Mouse (Mus musculus): ENCODE measurements around the gene Prdm9. TPM values are rescaled to one million over a fixed set of nuclear protein-coding genes. Genes with fewer than 3 reads are reported as not detected.
"Not testable (repeated sequence)": the region's sequence is repeated elsewhere in the genome, so short reads cannot be mapped to it uniquely, and the experiment has no call there.

Gene Prdm9
- polyA plus RNA-seq, 1 experiment = 3.2 TPM

GRCm38 (mm10) chr17:15546440-15546839 is 17.7 kb downstream of the Prdm9 start:
- no peaks in the 10 kb centered on the region for H3K36me3 ChIP-seq (ENCODE audit: control insufficient read depth, insufficient read depth, low read length)
- TF ChIP-seq POLR2A (IDR thresholded peaks at IDR 0.05; ENCODE audit: control insufficient read depth, low read depth, low read length) (no peak), CTCF (IDR thresholded peaks at IDR 0.05; ENCODE audit: control insufficient read depth, insufficient read depth, insufficient replicate concordance, low read depth, low read length) (no peak)

GRCm38 (mm10) chr17:15543868-15544267 is 20.3 kb downstream of the Prdm9 start:
- H3K4me3 ChIP-seq (ENCODE audit: control insufficient read depth, low read depth, low read length); H3K36me3 ChIP-seq (ENCODE audit: control insufficient read depth, insufficient read depth, low read length); H3K27me3 ChIP-seq (ENCODE audit: control insufficient read depth, insufficient read depth, low read length); H3K27ac ChIP-seq (ENCODE audit: control insufficient read depth, insufficient read depth, low read depth, low read length); H3K4me1 ChIP-seq (ENCODE audit: control insufficient read depth, insufficient read depth, low read length): not testable (repeated sequence)

More at GRCm38 (mm10) chr17:15546440-15546839, 17.7 kb downstream of the Prdm9 start:
- H3K27me3 ChIP-seq (ENCODE audit: control insufficient read depth, insufficient read depth, low read length) = no peaks in the 10 kb centered on the region
- no peaks in the 10 kb centered on the region for H3K4me1 ChIP-seq (ENCODE audit: control insufficient read depth, insufficient read depth, low read length)
- no peak overlapping the region for H3K27ac ChIP-seq (ENCODE audit: control insufficient read depth, insufficient read depth, low read depth, low read length)
- H3K4me3 ChIP-seq (ENCODE audit: control insufficient read depth, low read depth, low read length) = no peak overlapping the region

- no peaks in the 10 kb centered on the region for H3K4me1 ChIP-seq (ENCODE audit: control insufficient read depth, insufficient read depth, low read length)
- no peak overlapping the region for H3K4me3 ChIP-seq (ENCODE audit: control insufficient read depth, low read depth, low read length)
- H3K27ac ChIP-seq (ENCODE audit: control insufficient read depth, insufficient read depth, low read depth, low read length) = no peak overlapping the region
- H3K27me3 ChIP-seq (ENCODE audit: control insufficient read depth, insufficient read depth, low read length) = peaks cover 3% of the 10 kb centered on the region; the same call in 1 of the 2 replicates
- H3K36me3 ChIP-seq (ENCODE audit: control insufficient read depth, insufficient read depth, low read length) = no peaks in the 10 kb centered on the region
- no peak for TF ChIP-seq POLR2A (IDR thresholded peaks at IDR 0.05; ENCODE audit: control insufficient read depth, low read depth, low read length)
- no peak for TF ChIP-seq CTCF (IDR thresholded peaks at IDR 0.05; ENCODE audit: control insufficient read depth, insufficient read depth, insufficient replicate concordance, low read depth, low read length)
Measured at GRCm38 (mm10) chr17:15540309-15540708, 23.8 kb downstream of the Prdm9 start.

GRCm38 (mm10) chr17:15536457-15536904 is 27.7 kb downstream of the Prdm9 start:
- H3K4me1 ChIP-seq (ENCODE audit: control insufficient read depth, insufficient read depth, low read length) = no peaks in the 10 kb centered on the region
- no peaks in the 10 kb centered on the region for H3K36me3 ChIP-seq (ENCODE audit: control insufficient read depth, insufficient read depth, low read length)
- H3K4me3 ChIP-seq (ENCODE audit: control insufficient read depth, low read depth, low read length) = peak overlapping the region; percentile 70
- no peak for TF ChIP-seq CTCF (IDR thresholded peaks at IDR 0.05; ENCODE audit: control insufficient read depth, insufficient read depth, insufficient replicate concordance, low read depth, low read length)
- TF ChIP-seq POLR2A (IDR thresholded peaks at IDR 0.05; ENCODE audit: control insufficient read depth, low read depth, low read length) = no peak
- no peak overlapping the region for H3K27ac ChIP-seq (ENCODE audit: control insufficient read depth, insufficient read depth, low read depth, low read length)
- H3K27me3 ChIP-seq (ENCODE audit: control insufficient read depth, insufficient read depth, low read length) = peaks cover 3% of the 10 kb centered on the region; the same call in 1 of the 2 replicates

- Histone ChIP-seq H3K27me3 (ENCODE audit: control insufficient read depth, insufficient read depth, low read length) (peaks cover 3% of the 10 kb centered on the region; the same call in 1 of the 2 replicates), H3K27ac (ENCODE audit: control insufficient read depth, insufficient read depth, low read depth, low read length) (no peak overlapping the region), H3K4me3 (ENCODE audit: control insufficient read depth, low read depth, low read length) (no peak overlapping the region), H3K36me3 (ENCODE audit: control insufficient read depth, insufficient read depth, low read length) (no peaks in the 10 kb centered on the region), H3K4me1 (ENCODE audit: control insufficient read depth, insufficient read depth, low read length) (no peaks in the 10 kb centered on the region)
- no peak for TF ChIP-seq CTCF (IDR thresholded peaks at IDR 0.05; ENCODE audit: control insufficient read depth, insufficient read depth, insufficient replicate concordance, low read depth, low read length)
- no peak for TF ChIP-seq POLR2A (IDR thresholded peaks at IDR 0.05; ENCODE audit: control insufficient read depth, low read depth, low read length)
Measured at GRCm38 (mm10) chr17:15535943-15536342, 28.2 kb downstream of the Prdm9 start.

GRCm38 (mm10) chr17:15535162-15535800 is 28.9 kb downstream of the Prdm9 start:
- no peak overlapping the region for H3K4me3 ChIP-seq (ENCODE audit: control insufficient read depth, low read depth, low read length)
- TF ChIP-seq CTCF (IDR thresholded peaks at IDR 0.05; ENCODE audit: control insufficient read depth, insufficient read depth, insufficient replicate concordance, low read depth, low read length) (no peak), POLR2A (IDR thresholded peaks at IDR 0.05; ENCODE audit: control insufficient read depth, low read depth, low read length) (no peak)

GRCm38 (mm10) chr17:15530141-15530540 is 34.0 kb downstream of the Prdm9 start:
- no peak overlapping the region for H3K27ac ChIP-seq (ENCODE audit: control insufficient read depth, insufficient read depth, low read depth, low read length)
- H3K4me3 ChIP-seq (ENCODE audit: control insufficient read depth, low read depth, low read length) = no peak overlapping the region
- H3K36me3 ChIP-seq (ENCODE audit: control insufficient read depth, insufficient read depth, low read length) = no peaks in the 10 kb centered on the region
- peaks cover 2% of the 10 kb centered on the region for H3K4me1 ChIP-seq (ENCODE audit: control insufficient read depth, insufficient read depth, low read length)
- no peak for TF ChIP-seq CTCF (IDR thresholded peaks at IDR 0.05; ENCODE audit: control insufficient read depth, insufficient read depth, insufficient replicate concordance, low read depth, low read length)
- H3K27me3 ChIP-seq (ENCODE audit: control insufficient read depth, insufficient read depth, low read length) = no peaks in the 10 kb centered on the region

More at GRCm38 (mm10) chr17:15535162-15535800, 28.9 kb downstream of the Prdm9 start:
- Histone ChIP-seq H3K36me3 (ENCODE audit: control insufficient read depth, insufficient read depth, low read length) (no peaks in the 10 kb centered on the region), H3K4me1 (ENCODE audit: control insufficient read depth, insufficient read depth, low read length) (no peaks in the 10 kb centered on the region), H3K27ac (ENCODE audit: control insufficient read depth, insufficient read depth, low read depth, low read length) (no peak overlapping the region), H3K27me3 (ENCODE audit: control insufficient read depth, insufficient read depth, low read length) (peaks cover 3% of the 10 kb centered on the region; the same call in 1 of the 2 replicates)

Measured in testis, adult 2 months (tissue).